Mouse (Mus musculus): Measurements from ENCODE around the gene Dll1. TPM values are rescaled to one million over a fixed set of nuclear protein-coding genes. Genes with fewer than 3 reads are reported as not detected.

Dll1 gene
- 4.0 and 4.3 TPM in 2 replicates for polyA plus RNA-seq (2015; fragmentation: Nextera tagmentation; extraction: Ambion mirVana)

GRCm38 (mm10) chr17:15376494-15377181 lies at the start of gene Dll1:
Gene Dll1 (minus strand): TSS chr17:15376872.

GRCm38 (mm10) chr17:15395997-15396675 lies 19.5 kb upstream of the Dll1 start, which contains the start of gene Fam120b:
Gene Fam120b (plus strand): TSS chr17:15396202.

Other genes starting within 250 kb of the Dll1 start
- 5.6 and 7.9 TPM in 2 replicates for gene Fam120b, start 19.3 kb upstream of the Dll1 start, polyA plus RNA-seq (2015; fragmentation: Nextera tagmentation; extraction: Ambion mirVana)
- 193 and 197 TPM in 2 replicates for gene Psmb1, start 122.9 kb upstream of the Dll1 start, polyA plus RNA-seq (2015; fragmentation: Nextera tagmentation; extraction: Ambion mirVana)
- 28.6 and 29.3 TPM in 2 replicates for gene Tbp, start 123.0 kb upstream of the Dll1 start, polyA plus RNA-seq (2015; fragmentation: Nextera tagmentation; extraction: Ambion mirVana)
- 32.1 and 38.0 TPM in 2 replicates for gene Pdcd2, start 150.4 kb upstream of the Dll1 start, polyA plus RNA-seq (2015; fragmentation: Nextera tagmentation; extraction: Ambion mirVana)
- 0.76 and 0.96 TPM in 2 replicates for gene Prdm9, start 187.5 kb upstream of the Dll1 start, polyA plus RNA-seq (2015; fragmentation: Nextera tagmentation; extraction: Ambion mirVana)

Measured in spleen, postnatal 0 days (tissue).